ENCODE assay signal across 23 mouse cellular contexts in genomic region chr11:87439796-87440420, GRCm38 (mm10). TPM values are rescaled to one million over a fixed set of nuclear protein-coding genes. Genes with fewer than 3 reads are reported as not detected.
A peak's percentile ranks its signal among the peaks of the same experiment; 100 is the strongest.
DNase-seq lines count a peak whose midpoint lies in the region; ATAC-seq and TF ChIP-seq lines count a peak whose summit lies in the region.
"Had no signal": no experiment of that assay in that cellular context is flagged by ENCODE, and none has a peak within 500 bp of the region (broad histone marks: within the 10 kb centered on the region; RNA-seq: fewer than 3 reads in every experiment).

No protein-coding gene starts in this region.

- no peak overlapping the region for H3K27ac ChIP-seq in CH12.LX (ENCODE audit: insufficient read depth, low read depth)
- no peak overlapping the region for H3K27ac ChIP-seq in stomach, embryonic 16.5 days (ENCODE audit: low read length)
- no peak overlapping the region for H3K27ac ChIP-seq in hindbrain, embryonic 10.5 days
- H3K27ac ChIP-seq: embryonic facial prominence, embryonic 15.5 days; gastrocnemius, adult 2 months; hindbrain, embryonic 13.5 days had no signal

- no peaks in the 10 kb centered on the region for H3K27me3 ChIP-seq in CH12.LX (replicated peaks)
- H3K27me3 ChIP-seq in stomach, embryonic 16.5 days (ENCODE audit: control insufficient read depth, insufficient read depth, low read length) = no peaks in the 10 kb centered on the region
- H3K27me3 ChIP-seq in hindbrain, embryonic 10.5 days (ENCODE audit: insufficient read depth, poor library complexity, severe bottlenecking) = peaks cover 13% of the 10 kb centered on the region
- H3K27me3 ChIP-seq: embryonic facial prominence, embryonic 15.5 days; hindbrain, embryonic 13.5 days; Patski had no signal

- WGBS in stomach, embryonic 16.5 days = 74% methylated on average over 10 of the region's 10 CpGs
- WGBS in hindbrain, embryonic 10.5 days = 90% methylated on average over 10 of the region's 10 CpGs

- in situ Hi-C loops in CH12.LX (cut with MboI; ENCODE audit: low pct_ligation_motif_present, low pct_unique_long_range_greater_than_20kb, low sequenced_read_pairs) = no loop called here

- TF ChIP-seq EP300 in CH12.LX (IDR thresholded peaks at IDR 0.05; ENCODE audit: low read length) = peak; percentile 74

- H3K4me2 ChIP-seq in CH12.LX (ENCODE audit: insufficient read depth, low read depth, poor library complexity, severe bottlenecking) = peak overlapping the region; percentile 9; the same call in 1 of the 2 replicates
- no peak overlapping the region for H3K4me2 ChIP-seq in stomach, embryonic 16.5 days (ENCODE audit: low read depth, low read length)
- H3K4me2 ChIP-seq: embryonic facial prominence, embryonic 15.5 days; heart, embryonic 11.5 days; hindbrain, embryonic 13.5 days had no signal

- no peak overlapping the region for H3K4me3 ChIP-seq in CH12.LX (replicated peaks in 1 of 3; ENCODE audit: low read depth in 2 of 3, low read length in 2 of 3, poor library complexity in 1 of 3)
- no peak overlapping the region for H3K4me3 ChIP-seq in stomach, embryonic 16.5 days (replicated peaks; ENCODE audit: low read length)
- no peak overlapping the region for H3K4me3 ChIP-seq in hindbrain, embryonic 10.5 days
- H3K4me3 ChIP-seq: embryonic facial prominence, embryonic 15.5 days; gastrocnemius, adult 2 months; hindbrain, embryonic 13.5 days had no signal

- no peaks in the 10 kb centered on the region for H3K36me3 ChIP-seq in CH12.LX (replicated peaks in 1 of 2; ENCODE audit: control insufficient read depth in 1 of 2, insufficient read depth in 1 of 2, low read length in 1 of 2)
- no peaks in the 10 kb centered on the region for H3K36me3 ChIP-seq in stomach, embryonic 16.5 days (ENCODE audit: control insufficient read depth, insufficient read depth, low read length)
- no peaks in the 10 kb centered on the region for H3K36me3 ChIP-seq in hindbrain, embryonic 10.5 days
- H3K36me3 ChIP-seq: embryonic facial prominence, embryonic 15.5 days; G1E; hindbrain, embryonic 13.5 days had no signal

- no peaks in the 10 kb centered on the region for H3K9me3 ChIP-seq in CH12.LX (replicated peaks; ENCODE audit: low read length)
- H3K9me3 ChIP-seq in stomach, embryonic 16.5 days (replicated peaks; ENCODE audit: control insufficient read depth, low read length) = no peaks in the 10 kb centered on the region
- no peaks in the 10 kb centered on the region for H3K9me3 ChIP-seq in hindbrain, embryonic 10.5 days
- H3K9me3 ChIP-seq: embryonic facial prominence, embryonic 15.5 days; G1E; hindbrain, embryonic 13.5 days had no signal

- no peaks in the 10 kb centered on the region for H3K79me2 ChIP-seq in CH12.LX (replicated peaks; ENCODE audit: control insufficient read depth, extremely low read depth, insufficient read depth, poor library complexity, severe bottlenecking)

- peaks cover 18 to 54% of the 10 kb centered on the region in 2 experiments for H3K4me1 ChIP-seq in CH12.LX (ENCODE audit: control insufficient read depth in 1 of 2, insufficient read depth in 2 of 2)
- H3K4me1 ChIP-seq in stomach, embryonic 16.5 days (ENCODE audit: control insufficient read depth, insufficient read depth, low read length) = peaks cover 14% of the 10 kb centered on the region; the same call in 1 of the 2 replicates
- H3K4me1 ChIP-seq in hindbrain, embryonic 10.5 days (replicated peaks) = peaks cover 8% of the 10 kb centered on the region; the same call in 1 of the 2 replicates

- no peak overlapping the region for H3K9ac ChIP-seq in CH12.LX (ENCODE audit: insufficient read depth, low read depth)
- H3K9ac ChIP-seq in stomach, embryonic 16.5 days (ENCODE audit: low read length) = peak overlapping the region; percentile 24; the same call in 1 of the 2 replicates
- H3K9ac ChIP-seq: embryonic facial prominence, embryonic 15.5 days; forebrain, postnatal 0 days; hindbrain, embryonic 13.5 days had no signal

- ATAC-seq in stomach, embryonic 16.5 days (ENCODE audit: insufficient read depth, low FRiP score) = no peak
- ATAC-seq: forebrain, embryonic 14.5 days; forebrain, postnatal 0 days; hindbrain, embryonic 16.5 days; Patski had no signal

- dilution Hi-C loops in CH12.LX (cut with MboI; ENCODE audit: extremely low pct_ligation_motif_present, extremely low pct_unique_long_range_greater_than_20kb, low sequenced_read_pairs) = no loop called here

- TF ChIP-seq RAD21 in CH12.LX (IDR thresholded peaks at IDR 0.05; ENCODE audit: low read depth, low read length) = no peak

- no peak for TF ChIP-seq CTCF in CH12.LX (conservative IDR thresholded peaks at IDR 0.05 in 1 of 2, IDR thresholded peaks at IDR 0.05 in 1 of 2; ENCODE audit: low read depth in 2 of 2, low read length in 2 of 2)

- DNase-seq in lung, postnatal 36 days = peak; percentile 37
- no peak for DNase-seq in lung, postnatal 4 days
- DNase-seq in 416B (ENCODE audit: low read depth) (peak; percentile 39), CH12.LX (ENCODE audit: extremely low read depth) (no peak)
- no peak for DNase-seq in kidney, postnatal 36 days
- DNase-seq in hindbrain, embryonic 10.5 days (ENCODE audit: low spot score) = no peak
- DNase-seq: adrenal gland, postnatal 10 days; adrenal gland, postnatal 36 days; cerebellum, adult 18-20 months; cerebellum, adult 9-10 months; cerebellum, postnatal 14 days; forebrain, postnatal 0 days; gastrocnemius, adult 2 months; gastrocnemius, postnatal 14 days; heart, adult 11 months had no signal

- no peak; the same call in 1 of the 2 replicates for TF ChIP-seq POLR2A in CH12.LX (IDR thresholded peaks at IDR 0.05; ENCODE audit: low read depth, low read length)

TF ChIP-seq in CH12.LX, 34 proteins besides CTCF, POLR2A, EP300 and RAD21:
- 0 out of 2 replicates have a peak, but pooled peaks have one; percentile 13 for TF ChIP-seq RCOR1 (conservative IDR thresholded peaks at IDR 0.05; ENCODE audit: low read depth, low read length)
- TF ChIP-seq BHLHE40 (IDR thresholded peaks at IDR 0.05; ENCODE audit: low read depth, low read length) = peak; percentile 75
- no peak for TF ChIP-seq ZC3H11A (IDR thresholded peaks at IDR 0.05; ENCODE audit: low read depth, low read length)
- TF ChIP-seq MAX (IDR thresholded peaks at IDR 0.05; ENCODE audit: low read length) = peak; percentile 74
- no peak for TF ChIP-seq TBP (conservative IDR thresholded peaks at IDR 0.05; ENCODE audit: low read depth, low read length)
- TF ChIP-seq USF2 (conservative IDR thresholded peaks at IDR 0.05; ENCODE audit: low read depth, low read length) = no peak
- TF ChIP-seq SMC3 (IDR thresholded peaks at IDR 0.05; ENCODE audit: low read depth, low read length) = no peak
- no peak for TF ChIP-seq JUND (conservative IDR thresholded peaks at IDR 0.05; ENCODE audit: low read depth, low read length)
- TF ChIP-seq SIN3A (IDR thresholded peaks at IDR 0.05; ENCODE audit: low read length) = peak; percentile 66; the same call in 1 of the 2 replicates
- TF ChIP-seq POLR2AphosphoS2 (IDR thresholded peaks at IDR 0.05; ENCODE audit: low read depth, low read length) = no peak
- 0 out of 2 replicates have a peak, but pooled peaks have one; percentile 24 for TF ChIP-seq UBTF (IDR thresholded peaks at IDR 0.05; ENCODE audit: low read depth, low read length)
- TF ChIP-seq JUN (IDR thresholded peaks at IDR 0.05; ENCODE audit: insufficient read depth, low read depth, low read length) = no peak
- TF ChIP-seq ZNF384 (IDR thresholded peaks at IDR 0.05; ENCODE audit: low read depth, low read length) = no peak; the same call in none of the 2 replicates
- 0 out of 2 replicates have a peak, but pooled peaks have one; percentile 31 for TF ChIP-seq HCFC1 (IDR thresholded peaks at IDR 0.05; ENCODE audit: low read depth, low read length)
- TF ChIP-seq CHD2 (IDR thresholded peaks at IDR 0.05; ENCODE audit: low read length) = peak; percentile 59; the same call in 1 of the 2 replicates
- no peak for TF ChIP-seq ZKSCAN1 (IDR thresholded peaks at IDR 0.05; ENCODE audit: borderline replicate concordance, low read depth, low read length)
- 0 out of 2 replicates have a peak, but pooled peaks have one; percentile 13 for TF ChIP-seq NRF1 (IDR thresholded peaks at IDR 0.05; ENCODE audit: low read depth, low read length)
- peak; percentile 83 for TF ChIP-seq IRF4 (IDR thresholded peaks at IDR 0.05; ENCODE audit: low read depth, low read length)
- 0 out of 2 replicates have a peak, but pooled peaks have one; percentile 36 for TF ChIP-seq TCF12 (IDR thresholded peaks at IDR 0.05; ENCODE audit: low read depth, low read length)
- TF ChIP-seq MEF2A (IDR thresholded peaks at IDR 0.05; ENCODE audit: borderline replicate concordance, low read depth, low read length) = peak; percentile 73; the same call in 1 of the 2 replicates
- 0 out of 2 replicates have a peak, but pooled peaks have one; percentile 36 for TF ChIP-seq MAZ (IDR thresholded peaks at IDR 0.05; ENCODE audit: low read depth, low read length)
- TF ChIP-seq CHD1 (IDR thresholded peaks at IDR 0.05; ENCODE audit: low read depth, low read length) = no peak; the same call in 1 of the 2 replicates
- peak; percentile 43 for TF ChIP-seq MXI1 (IDR thresholded peaks at IDR 0.05; ENCODE audit: low read depth, low read length)
- TF ChIP-seq NELFE (IDR thresholded peaks at IDR 0.05; ENCODE audit: low read depth, low read length) = no peak
- no peak for TF ChIP-seq GABPA (IDR thresholded peaks at IDR 0.05; ENCODE audit: insufficient replicate concordance, low read depth, low read length)
- TF ChIP-seq MYC (IDR thresholded peaks at IDR 0.05; ENCODE audit: low read depth, low read length) = 0 out of 2 replicates have a peak, but pooled peaks have one; percentile 38
- TF ChIP-seq ELF1 (IDR thresholded peaks at IDR 0.05; ENCODE audit: low read depth, low read length) = no peak
- peak; percentile 66 for TF ChIP-seq ETS1 (conservative IDR thresholded peaks at IDR 0.05; ENCODE audit: low read depth, low read length)

RNA-seq across cellular contexts. Expression of gene Tex14, which starts 35.0 kb away (rescaled TPM):
- total RNA-seq in CH12.LX (2012; rRNA removed) (1.4 and 1.5 TPM in 2 replicates), CH12.LX (2014; rRNA removed) (1.4 and 2.1 TPM in 2 replicates)
- polyA plus RNA-seq in CH12.LX (2012; ENCODE audit: insufficient read length, low read depth) = 1.3 and 1.6 TPM in 2 replicates
- 0.36 and 1.0 TPM in 2 replicates for polyA plus RNA-seq in stomach, embryonic 16.5 days (2015; fragmentation: Nextera tagmentation; extraction: Ambion mirVana)
- not detected in 2 replicates for polyA plus RNA-seq in hindbrain, embryonic 10.5 days (2016; fragmentation: Nextera tagmentation; extraction: Ambion mirVana)
- total RNA-seq: gastrocnemius, adult 2 months had no signal
- polyA plus RNA-seq: G1E had no signal

RNA-seq across cellular contexts. Expression of gene Rad51c, which starts 35.2 kb away (rescaled TPM):
- 5.3 and 6.8 TPM in 2 replicates for total RNA-seq in CH12.LX (2012; rRNA removed)
- total RNA-seq in CH12.LX (2014; rRNA removed) = 5.6 and 6.3 TPM in 2 replicates
- 4.8 and 6.1 TPM in 2 replicates for polyA plus RNA-seq in CH12.LX (2012; ENCODE audit: insufficient read length, low read depth)
- polyA plus RNA-seq in stomach, embryonic 16.5 days (2015; fragmentation: Nextera tagmentation; extraction: Ambion mirVana) = 6.3 and 7.1 TPM in 2 replicates
- polyA plus RNA-seq in hindbrain, embryonic 10.5 days (2016; fragmentation: Nextera tagmentation; extraction: Ambion mirVana) = 12.3 and 13.6 TPM in 2 replicates

Comparison
In these comparisons a context has a peak if more than half of its experiments do, and no peak if none do; other contexts are left out.
1. DNase-seq: peak in lung, postnatal 36 days (single experiment) and 416B (single experiment); none in lung, postnatal 4 days (0 of 2), CH12.LX (single experiment), kidney, postnatal 36 days (0 of 2) and hindbrain, embryonic 10.5 days (single experiment).